Mouse (Mus musculus): Measurements from ENCODE around the gene Zfp119a. TPM values are rescaled to one million over a fixed set of nuclear protein-coding genes. Genes with fewer than 3 reads are reported as not detected.
A peak's percentile ranks its signal among the peaks of the same experiment; 100 is the strongest.
"Not testable (repeated sequence)": the region's sequence is repeated elsewhere in the genome, so short reads cannot be mapped to it uniquely, and the experiment has no call there.

The Zfp119a gene
- total RNA-seq (2021): 1 to 10 TPM; 4.0 to 4.2 TPM
- 0.43 and 1.0 TPM in 2 replicates for polyA plus RNA-seq (2012; rRNA removed)
- long read RNA-seq, partial matches to known transcripts: 0 of 3 reads
- long read RNA-seq, other reads (novel, unspliced or antisense): 1 of 3 reads

- H3K4me1 ChIP-seq (ENCODE audit: control insufficient read depth, insufficient read depth, low read length); H3K36me3 ChIP-seq (ENCODE audit: control insufficient read depth, insufficient read depth, low read length); H3K79me2 ChIP-seq (replicated peaks; ENCODE audit: control insufficient read depth, insufficient read depth, low read length); intact Hi-C loops (cut with DNase I); H3K27me3 ChIP-seq (ENCODE audit: control insufficient read depth, insufficient read depth, low read length): not testable (repeated sequence)
- peak within 1 kb of the TSS; percentile 58 for H3K9ac ChIP-seq (ENCODE audit: low read depth, low read length)
- under 1% methylated on average over 48 of the region's 53 CpGs for WGBS
- peak; percentile 85 to 87 for DNase-seq
- peak within 1 kb of the TSS; percentile 76 for H3K27ac ChIP-seq
- H3K4me3 ChIP-seq: peak within 1 kb of the TSS; percentile 53
- TF ChIP-seq POLR2A (IDR thresholded peaks at IDR 0.05; ENCODE audit: insufficient read depth, low read depth, low read length): peak; percentile 87
Measured at GRCm38 (mm10) chr17:55878636-55879369, at the start of gene Zfp119a. Gene Zfp119a, minus strand, starts transcription at chr17:55878930.

- DNase-seq: no peak
- H3K4me3 ChIP-seq: no peak overlapping the region
- H3K27ac ChIP-seq: no peak overlapping the region
- no peak for TF ChIP-seq POLR2A (IDR thresholded peaks at IDR 0.05; ENCODE audit: insufficient read depth, low read depth, low read length)
- intact Hi-C loops (cut with DNase I): no loop called here
- H3K36me3 ChIP-seq (ENCODE audit: control insufficient read depth, insufficient read depth, low read length): no peaks in the 10 kb centered on the region
- H3K27me3 ChIP-seq (ENCODE audit: control insufficient read depth, insufficient read depth, low read length): no peaks in the 10 kb centered on the region
- H3K9ac ChIP-seq (ENCODE audit: low read depth, low read length): no peak overlapping the region
- H3K4me1 ChIP-seq (ENCODE audit: control insufficient read depth, insufficient read depth, low read length): no peaks in the 10 kb centered on the region
- no peaks in the 10 kb centered on the region for H3K79me2 ChIP-seq (replicated peaks; ENCODE audit: control insufficient read depth, insufficient read depth, low read length)
Measured at GRCm38 (mm10) chr17:55906669-55907068, 27.9 kb upstream of the Zfp119a start.

GRCm38 (mm10) chr17:55904131-55904530 lies 25.4 kb upstream of the Zfp119a start:
- intact Hi-C loops (cut with DNase I): no loop called here
- H3K27me3 ChIP-seq (ENCODE audit: control insufficient read depth, insufficient read depth, low read length): no peaks in the 10 kb centered on the region
- H3K79me2 ChIP-seq (replicated peaks; ENCODE audit: control insufficient read depth, insufficient read depth, low read length): no peaks in the 10 kb centered on the region
- no peak overlapping the region for H3K4me3 ChIP-seq
- H3K9ac ChIP-seq (ENCODE audit: low read depth, low read length): no peak overlapping the region
- no peak for DNase-seq
- no peaks in the 10 kb centered on the region for H3K4me1 ChIP-seq (ENCODE audit: control insufficient read depth, insufficient read depth, low read length)
- WGBS: 70% methylated on average over 6 of the region's 6 CpGs
- H3K36me3 ChIP-seq (ENCODE audit: control insufficient read depth, insufficient read depth, low read length): no peaks in the 10 kb centered on the region
- no peak for TF ChIP-seq EP300 (IDR thresholded peaks at IDR 0.05; ENCODE audit: insufficient read depth, low read depth, low read length)
- no peak for TF ChIP-seq CTCF (IDR thresholded peaks at IDR 0.05)
- TF ChIP-seq POLR2A (IDR thresholded peaks at IDR 0.05; ENCODE audit: insufficient read depth, low read depth, low read length): no peak
- no peak overlapping the region for H3K27ac ChIP-seq

GRCm38 (mm10) chr17:55903687-55904086 lies 25.0 kb upstream of the Zfp119a start:
- TF ChIP-seq POLR2A (IDR thresholded peaks at IDR 0.05; ENCODE audit: insufficient read depth, low read depth, low read length) (no peak), EP300 (IDR thresholded peaks at IDR 0.05; ENCODE audit: insufficient read depth, low read depth, low read length) (no peak), CTCF (IDR thresholded peaks at IDR 0.05) (no peak)

GRCm38 (mm10) chr17:55903087-55903486 lies 24.4 kb upstream of the Zfp119a start:
- 68% methylated on average over 2 of the region's 2 CpGs for WGBS

More at GRCm38 (mm10) chr17:55903687-55904086, 25.0 kb upstream of the Zfp119a start:
- H3K9ac ChIP-seq (ENCODE audit: low read depth, low read length): no peak overlapping the region
- 85% methylated on average over 1 of the region's 1 CpGs for WGBS
- H3K4me1 ChIP-seq (ENCODE audit: control insufficient read depth, insufficient read depth, low read length): no peaks in the 10 kb centered on the region
- intact Hi-C loops (cut with DNase I): no loop called here
- no peaks in the 10 kb centered on the region for H3K79me2 ChIP-seq (replicated peaks; ENCODE audit: control insufficient read depth, insufficient read depth, low read length)
- H3K27ac ChIP-seq: no peak overlapping the region
- no peaks in the 10 kb centered on the region for H3K36me3 ChIP-seq (ENCODE audit: control insufficient read depth, insufficient read depth, low read length)
- DNase-seq: no peak
- H3K4me3 ChIP-seq: no peak overlapping the region
- no peaks in the 10 kb centered on the region for H3K27me3 ChIP-seq (ENCODE audit: control insufficient read depth, insufficient read depth, low read length)

GRCm38 (mm10) chr17:55892406-55892955 lies 13.8 kb upstream of the Zfp119a start:
- Histone ChIP-seq H3K4me3 (peak overlapping the region; percentile 54), H3K27ac (peak overlapping the region; percentile 80), H3K9ac (ENCODE audit: low read depth, low read length) (peak overlapping the region; percentile 13; the same call in 1 of the 2 replicates)
- not testable (repeated sequence) for H3K4me1 ChIP-seq (ENCODE audit: control insufficient read depth, insufficient read depth, low read length); DNase-seq; H3K36me3 ChIP-seq (ENCODE audit: control insufficient read depth, insufficient read depth, low read length); H3K79me2 ChIP-seq (replicated peaks; ENCODE audit: control insufficient read depth, insufficient read depth, low read length); H3K27me3 ChIP-seq (ENCODE audit: control insufficient read depth, insufficient read depth, low read length)
- WGBS: 7% methylated on average over 6 of the region's 8 CpGs
- intact Hi-C loops (cut with DNase I): loop anchor here (1.0 to 5.0 kb wide), 2 partner anchors 55 to 65 kb away; partner anchors contain the start of gene Zfp119b

More at GRCm38 (mm10) chr17:55903087-55903486, 24.4 kb upstream of the Zfp119a start:
- no peak for DNase-seq
- H3K9ac ChIP-seq (ENCODE audit: low read depth, low read length): no peak overlapping the region
- no peak overlapping the region for H3K27ac ChIP-seq
- intact Hi-C loops (cut with DNase I): no loop called here
- TF ChIP-seq POLR2A (IDR thresholded peaks at IDR 0.05; ENCODE audit: insufficient read depth, low read depth, low read length) (no peak), EP300 (IDR thresholded peaks at IDR 0.05; ENCODE audit: insufficient read depth, low read depth, low read length) (no peak), CTCF (IDR thresholded peaks at IDR 0.05) (no peak)
- H3K36me3 ChIP-seq (ENCODE audit: control insufficient read depth, insufficient read depth, low read length): no peaks in the 10 kb centered on the region; the same call in 1 of the 2 replicates
- no peaks in the 10 kb centered on the region for H3K79me2 ChIP-seq (replicated peaks; ENCODE audit: control insufficient read depth, insufficient read depth, low read length)
- no peak overlapping the region for H3K4me3 ChIP-seq
- no peaks in the 10 kb centered on the region for H3K4me1 ChIP-seq (ENCODE audit: control insufficient read depth, insufficient read depth, low read length)
- no peaks in the 10 kb centered on the region for H3K27me3 ChIP-seq (ENCODE audit: control insufficient read depth, insufficient read depth, low read length)
